Comparison of ENCODE assay signal across 10 mouse cellular contexts in the genomic region with DNA sequence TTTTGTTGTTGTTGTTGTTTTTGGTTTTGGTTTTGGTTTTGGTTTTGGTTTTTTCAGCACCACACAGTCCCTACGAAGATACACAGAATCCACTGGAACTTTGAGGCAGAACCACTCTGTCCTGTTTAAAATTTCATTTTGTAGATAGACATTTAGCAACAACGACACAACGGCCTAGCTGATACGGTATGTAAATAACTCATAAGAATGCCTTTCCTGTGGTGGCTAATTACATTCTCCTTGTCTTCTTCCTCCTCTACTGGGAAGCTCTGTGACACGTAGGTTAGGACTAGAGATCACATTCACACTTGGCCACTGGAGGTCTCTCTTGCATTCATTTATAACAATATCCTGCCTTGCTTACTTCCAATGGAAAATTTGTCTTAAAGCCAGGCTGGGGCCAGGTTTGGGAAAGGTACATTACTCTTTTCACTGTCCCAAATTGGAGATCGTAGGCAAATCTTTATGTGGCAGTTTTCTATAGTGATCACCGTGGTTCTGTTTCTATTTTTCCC. TPM values are rescaled to one million over a fixed set of nuclear protein-coding genes. Genes with fewer than 3 reads are reported as not detected.
A peak's percentile ranks its signal among the peaks of the same experiment; 100 is the strongest.
DNase-seq lines count a peak whose midpoint lies in the region; ATAC-seq lines count a peak whose summit lies in the region.
"Had no signal": no experiment of that assay in that cellular context is flagged by ENCODE, and none has a peak within 500 bp of the region (broad histone marks: within the 10 kb centered on the region; RNA-seq: fewer than 3 reads in every experiment).

No protein-coding gene starts in this region.

- H3K36me3 ChIP-seq in kidney, embryonic 14.5 days (ENCODE audit: control insufficient read depth, insufficient read depth, low read length) = no peaks in the 10 kb centered on the region
- H3K36me3 ChIP-seq: embryonic facial prominence, embryonic 15.5 days had no signal

- H3K27me3 ChIP-seq in kidney, embryonic 14.5 days (ENCODE audit: control insufficient read depth, insufficient read depth, low read length) = no peaks in the 10 kb centered on the region
- H3K27me3 ChIP-seq: embryonic facial prominence, embryonic 15.5 days had no signal

- no peaks in the 10 kb centered on the region for H3K9me3 ChIP-seq in kidney, embryonic 14.5 days (ENCODE audit: control insufficient read depth, low read length)
- H3K9me3 ChIP-seq: embryonic facial prominence, embryonic 15.5 days had no signal

- no peak overlapping the region for H3K27ac ChIP-seq in kidney, embryonic 14.5 days (ENCODE audit: low read depth, low read length)
- H3K27ac ChIP-seq: embryonic facial prominence, embryonic 15.5 days had no signal

- peak; percentile 19 for DNase-seq in kidney, adult 18-20 months
- peak; percentile 9 for DNase-seq in MEL-GATA-1-ER (ENCODE audit: extremely low read depth, low read depth)
- peak; percentile 15 for DNase-seq in cerebellum, adult 11-12 months
- peak; percentile 52 for DNase-seq in kidney, adult 9 months
- DNase-seq in gastrocnemius, postnatal 10 days = no peak
- DNase-seq in liver = no peak

- no peak overlapping the region for H3K9ac ChIP-seq in kidney, embryonic 14.5 days (ENCODE audit: low read depth, low read length)
- H3K9ac ChIP-seq: embryonic facial prominence, embryonic 15.5 days had no signal

- WGBS in kidney, embryonic 14.5 days = 63% methylated on average over 7 of the region's 7 CpGs

- H3K4me2 ChIP-seq in kidney, embryonic 14.5 days (replicated peaks; ENCODE audit: low read depth, low read length) = no peak overlapping the region
- H3K4me2 ChIP-seq: embryonic facial prominence, embryonic 15.5 days had no signal

- ATAC-seq in kidney, embryonic 14.5 days (ENCODE audit: low FRiP score, low TSS enrichment) = no peak
- ATAC-seq in megakaryocyte-erythroid progenitor cell, adult 5-6 weeks (replicated peaks; ENCODE audit: low FRiP score, low TSS enrichment, poor library complexity, severe bottlenecking) = peak; percentile 63; the same call in 1 of the 2 replicates

- H3K4me3 ChIP-seq in kidney, embryonic 14.5 days (ENCODE audit: low read length) = no peak overlapping the region
- H3K4me3 ChIP-seq: embryonic facial prominence, embryonic 15.5 days had no signal

- H3K4me1 ChIP-seq in kidney, embryonic 14.5 days (ENCODE audit: control insufficient read depth, insufficient read depth, low read length) = no peaks in the 10 kb centered on the region
- H3K4me1 ChIP-seq: embryonic facial prominence, embryonic 15.5 days had no signal

RNA-seq across cellular contexts. Expression of a gene that starts 24.0 kb away (rescaled TPM):
- polyA plus RNA-seq in kidney, embryonic 14.5 days (2014; fragmentation: Nextera tagmentation; extraction: Ambion mirVana) = not detected in 2 replicates
- not detected in 2 replicates for total RNA-seq in megakaryocyte-erythroid progenitor cell, adult 5-6 weeks (2014; fragmentation: Nextera tagmentation)
- total RNA-seq in megakaryocyte-erythroid progenitor cell, adult 5-6 weeks (2017) = not detected in 2 replicates
- not detected for total RNA-seq in gastrocnemius, postnatal 10 days (2021)
- polyA plus RNA-seq: embryonic facial prominence, embryonic 15.5 days; liver, embryonic 16.5 days had no signal

Comparison
In these comparisons a context has a peak if more than half of its experiments do, and no peak if none do; other contexts are left out.
1. DNase-seq: peak in kidney, adult 18-20 months (single experiment), MEL-GATA-1-ER (single experiment), cerebellum, adult 11-12 months (single experiment) and kidney, adult 9 months (single experiment); none in gastrocnemius, postnatal 10 days (single experiment) and liver (single experiment).